Mouse (Mus musculus) ES-E14 (cell line): ENCODE measurements around the gene Med23. TPM values are rescaled to one million over a fixed set of nuclear protein-coding genes. Genes with fewer than 3 reads are reported as not detected.

Experiments
- DNase-seq: peaks from one replicate; pipeline ENCODE4 v3.0.0-alpha.2; 2013; ENCODE audit warnings: low read depth, low spot score
- H3K27ac ChIP-seq: 2 replicates; pipeline ENCODE4 v1.5.1; 2012; ENCODE audit warnings: low read depth, mild to moderate bottlenecking, low read length, moderate library complexity, mixed read lengths; ENCODE audit not compliant: poor library complexity, insufficient read depth, severe bottlenecking
- H3K36me3 ChIP-seq: 2 replicates; pipeline ENCODE4 v1.6.1; 2012; ENCODE audit warnings: mild to moderate bottlenecking, low read length, moderate library complexity, mixed read lengths; ENCODE audit not compliant: control insufficient read depth, poor library complexity, insufficient read depth, severe bottlenecking
- H3K4me1 ChIP-seq, 2 experiments: fragments of 150-350 bp in 1 of 2; sonication (generic) in 1 of 2; 2 replicates each; pipeline ENCODE4 v1.6.1; 2012; ENCODE audit warnings: low read length in 2 of 2, mild to moderate bottlenecking in 1 of 2, mixed read lengths in 1 of 2; ENCODE audit not compliant: control insufficient read depth in 2 of 2, insufficient read depth in 2 of 2, poor library complexity in 1 of 2
- H3K4me3 ChIP-seq, 2 experiments: fragments of 150-350 bp in 1 of 2; sonication (generic) in 1 of 2; 2 replicates each; pipeline ENCODE4 v1.5.1; 2012; ENCODE audit warnings: low read length in 2 of 2, low read depth in 1 of 2, mild to moderate bottlenecking in 1 of 2, mixed read lengths in 1 of 2; ENCODE audit not compliant: insufficient read depth in 1 of 2, poor library complexity in 1 of 2, severe bottlenecking in 1 of 2
- H3K9ac ChIP-seq: 2 replicates; pipeline ENCODE4 v1.6.1; 2012; ENCODE audit warnings: low read depth, mild to moderate bottlenecking, low read length, mixed read lengths; ENCODE audit not compliant: poor library complexity, insufficient read depth, severe bottlenecking
- H3K9me3 ChIP-seq: fragments of 150-350 bp; sonication (generic); 2 replicates; pipeline ENCODE4 v1.6.1; 2012; ENCODE audit warnings: low read depth, mild to moderate bottlenecking, low read length; ENCODE audit not compliant: control insufficient read depth, insufficient read depth
- CHD2 ChIP-seq: IDR thresholded peaks from 2 replicates; pipeline ENCODE4 v1.6.1; 2014; ENCODE audit warnings: mild to moderate bottlenecking, low read depth, low read length, inconsistent platforms
- HCFC1 ChIP-seq: IDR thresholded peaks from 2 replicates; pipeline ENCODE4 v1.6.1; 2012; ENCODE audit warnings: low read length, inconsistent platforms, borderline replicate concordance; ENCODE audit not compliant: insufficient read depth
- MAFK ChIP-seq: IDR thresholded peaks from 2 replicates; pipeline ENCODE4 v1.6.1; 2014; ENCODE audit warnings: mild to moderate bottlenecking, low read depth, low read length, inconsistent platforms; ENCODE audit not compliant: insufficient read depth
- ZC3H11A ChIP-seq: IDR thresholded peaks from 2 replicates; pipeline ENCODE4 v1.6.1; 2012; ENCODE audit warnings: low read depth, mild to moderate bottlenecking, inconsistent platforms, low read length, borderline replicate concordance
- ZNF384 ChIP-seq: IDR thresholded peaks from 2 replicates; pipeline ENCODE4 v1.6.1; 2012; ENCODE audit warnings: low read depth, low read length, inconsistent platforms
- in situ Hi-C, 2 experiments: fragments of 600-800 bp; cut with MboI; formaldehyde crosslinking; loops; one replicate each; pipeline ENCODE4 v1.15.1; 2025; ENCODE audit warnings: low sequenced_read_pairs in 2 of 2, inconsistent platforms in 1 of 2; ENCODE audit not compliant: unreplicated experiment in 2 of 2
- total RNA-seq: library from RNA; depleted of rRNA; stranded (reverse); fragments of 300-350 nt; gene quantifications from 2 replicates; pipeline ENCODE4 v1.2.3, GENCODE M21; 2012

Med23 gene
- total RNA-seq, 1 experiment: 41.9 TPM

- no peak for DNase-seq
- Histone ChIP-seq H3K4me1 (peaks cover 0 to 2% of the 10 kb centered on the region in 2 experiments; a peak in 1 of 4 replicates), H3K9ac (no peak within 1 kb of the TSS), H3K36me3 (no peaks in the 10 kb centered on the region), H3K9me3 (no peaks in the 10 kb centered on the region), H3K27ac (no peak within 1 kb of the TSS), H3K4me3 (no peak within 1 kb of the TSS)
- TF ChIP-seq ZC3H11A (no peak), MAFK (no peak), HCFC1 (no peak)
- in situ Hi-C loops: no loop called here
These were observed 57.4 kb downstream of the Med23 start, which contains the start of gene Arg1 for GRCm38 (mm10) chr10:24926962-24927720. Gene Arg1, minus strand, starts transcription at chr10:24927484.

DNA sequence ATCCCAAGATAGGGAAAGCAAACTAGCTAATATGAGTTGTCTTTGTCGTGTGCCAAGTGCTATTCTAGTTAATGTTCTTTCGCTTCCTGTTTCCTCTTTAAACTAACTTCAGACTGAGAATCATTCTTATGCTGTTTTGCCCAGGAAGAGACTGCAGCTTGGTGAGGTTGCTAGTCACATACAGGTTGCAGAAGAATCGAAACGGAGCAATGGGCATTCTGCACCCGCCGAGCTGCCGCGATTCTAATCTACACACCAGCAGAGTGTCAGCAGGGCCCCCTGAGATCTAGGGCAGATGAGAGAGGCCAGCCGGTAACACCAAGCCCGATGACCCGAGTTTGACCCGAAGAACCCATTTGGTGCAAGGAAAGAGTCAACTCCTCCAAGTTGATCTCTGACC, 58.3 kb downstream of the Med23 start:
- TF ChIP-seq CHD2 (no peak), MAFK (no peak), ZC3H11A (no peak), HCFC1 (no peak), ZNF384 (no peak)
- DNase-seq: no peak
- no peaks in the 10 kb centered on the region for H3K9me3 ChIP-seq
- H3K36me3 ChIP-seq: no peaks in the 10 kb centered on the region
- H3K4me3 ChIP-seq: no peak overlapping the region
- in situ Hi-C loops: no loop called here
- H3K4me1 ChIP-seq: peaks cover 0 to 2% of the 10 kb centered on the region in 2 experiments; a peak in 1 of 4 replicates
- H3K9ac ChIP-seq: no peak overlapping the region
- no peak overlapping the region for H3K27ac ChIP-seq

DNA sequence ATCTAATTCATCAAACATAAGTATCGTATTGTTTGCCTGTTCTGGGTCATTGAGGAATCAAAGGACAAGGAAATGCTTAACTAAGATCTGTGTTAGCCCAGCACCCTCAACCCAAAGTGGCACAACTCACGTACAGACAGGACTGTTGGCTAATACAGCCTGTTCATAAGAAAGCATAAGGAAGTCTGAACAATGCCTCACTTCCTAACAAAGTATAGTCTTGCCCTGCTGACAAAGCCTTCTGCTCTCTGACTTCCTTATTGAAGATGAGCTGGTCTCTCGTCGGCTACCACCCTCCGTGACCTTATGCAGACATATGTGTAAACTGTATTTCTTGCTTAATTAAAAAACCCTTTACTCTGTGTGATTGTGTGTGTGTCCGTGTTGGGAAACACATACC, 60.4 kb downstream of the Med23 start:
- Histone ChIP-seq H3K9ac (no peak overlapping the region), H3K27ac (no peak overlapping the region), H3K4me1 (peaks cover 0 to 2% of the 10 kb centered on the region in 2 experiments; a peak in 1 of 4 replicates), H3K4me3 (no peak overlapping the region), H3K9me3 (no peaks in the 10 kb centered on the region), H3K36me3 (no peaks in the 10 kb centered on the region)
- in situ Hi-C loops: no loop called here
- TF ChIP-seq ZNF384: no peak
- no peak for TF ChIP-seq HCFC1
- no peak for TF ChIP-seq CHD2
- TF ChIP-seq ZC3H11A: no peak
- no peak for TF ChIP-seq MAFK
- DNase-seq: no peak

DNA sequence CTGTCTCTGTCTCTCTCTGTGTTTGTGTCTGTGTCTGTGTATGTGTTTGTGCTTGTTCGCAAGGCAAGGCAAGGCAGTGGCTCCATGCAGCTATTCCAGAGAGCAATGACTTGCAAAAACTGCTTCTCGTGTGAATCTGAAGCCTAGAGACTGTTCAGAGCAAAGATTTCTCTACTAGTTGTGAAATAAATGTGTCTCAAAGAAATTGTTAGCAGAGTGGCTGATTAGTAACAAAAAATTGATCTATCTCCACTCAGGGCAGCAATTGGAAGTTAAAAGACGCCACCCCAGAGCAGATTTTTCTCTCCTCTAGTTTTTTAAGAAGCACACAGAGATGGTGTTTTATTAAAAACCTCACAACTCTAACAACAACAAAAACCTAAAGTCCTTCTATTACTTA, 78.1 kb downstream of the Med23 start:
- H3K36me3 ChIP-seq: no peaks in the 10 kb centered on the region
- no peaks in the 10 kb centered on the region for H3K4me1 ChIP-seq
- H3K9me3 ChIP-seq: no peaks in the 10 kb centered on the region
- no peak for DNase-seq
- no peak overlapping the region for H3K27ac ChIP-seq
- TF ChIP-seq MAFK (no peak), ZNF384 (no peak), ZC3H11A (no peak), CHD2 (no peak), HCFC1 (no peak)
- in situ Hi-C loops: no loop called here
- H3K9ac ChIP-seq: no peak overlapping the region
- no peak overlapping the region for H3K4me3 ChIP-seq

- H3K4me3 ChIP-seq: no peak overlapping the region
- no peaks in the 10 kb centered on the region for H3K4me1 ChIP-seq
- no peaks in the 10 kb centered on the region for H3K9me3 ChIP-seq
- DNase-seq: no peak
- H3K36me3 ChIP-seq: no peaks in the 10 kb centered on the region
- H3K9ac ChIP-seq: no peak overlapping the region
- H3K27ac ChIP-seq: no peak overlapping the region
- in situ Hi-C loops: no loop called here
- TF ChIP-seq HCFC1 (no peak), ZNF384 (no peak)
These were observed 78.5 kb downstream of the Med23 start for GRCm38 (mm10) chr10:24948278-24948677.
